Mouse (Mus musculus) limb, embryonic 11.5 days (tissue): ENCODE results near the gene Rps6kb2. TPM values are rescaled to one million over a fixed set of nuclear protein-coding genes. Genes with fewer than 3 reads are reported as not detected.

Experiments used
- ATAC-seq: fragments of 200-750 bp; cut with Nextera tagmentation; 2 replicates; pipeline ENCODE4 v1.8.0; 2017; ENCODE audit warnings: low read depth; ENCODE audit not compliant: insufficient number of reproducible peaks, low FRiP score, low TSS enrichment
- DNase-seq: peaks from one replicate; pipeline ENCODE4 v3.0.0-alpha.2; 2015; ENCODE audit warnings: low spot score
- H3K27ac ChIP-seq: fragments of 300-500 bp; sonication (generic); replicated peaks from 2 replicates; pipeline ENCODE4 v1.5.1; 2014; ENCODE audit warnings: low read depth, mild to moderate bottlenecking, low read length
- H3K27me3 ChIP-seq: fragments of 300-500 bp; sonication (generic); 2 replicates; pipeline ENCODE4 v1.6.1; 2014; ENCODE audit warnings: mild to moderate bottlenecking, low read length, mixed read lengths; ENCODE audit not compliant: control insufficient read depth, insufficient read depth
- H3K36me3 ChIP-seq: fragments of 300-500 bp; sonication (generic); 2 replicates; pipeline ENCODE4 v1.6.1; 2014; ENCODE audit warnings: mild to moderate bottlenecking, low read length, moderate library complexity, mixed read lengths; ENCODE audit not compliant: control insufficient read depth, insufficient read depth
- H3K4me1 ChIP-seq: fragments of 300-500 bp; sonication (generic); 2 replicates; pipeline ENCODE4 v1.6.1; 2014; ENCODE audit warnings: low read length, mixed read lengths; ENCODE audit not compliant: control insufficient read depth, insufficient read depth
- H3K4me2 ChIP-seq: fragments of 300-500 bp; sonication (generic); 2 replicates; pipeline ENCODE4 v1.6.1; 2014; ENCODE audit warnings: low read depth, mild to moderate bottlenecking, moderate library complexity; ENCODE audit not compliant: severe bottlenecking
- H3K4me3 ChIP-seq: fragments of 300-500 bp; sonication (generic); 2 replicates; pipeline ENCODE4 v1.5.1; 2014; ENCODE audit warnings: low read depth, low read length
- H3K9ac ChIP-seq: fragments of 300-500 bp; sonication (generic); 2 replicates; pipeline ENCODE4 v1.6.1; 2014; ENCODE audit warnings: mild to moderate bottlenecking, low read length
- H3K9me3 ChIP-seq: fragments of 300-500 bp; sonication (generic); 2 replicates; pipeline ENCODE4 v1.6.1; 2016; ENCODE audit warnings: low read length; ENCODE audit not compliant: control insufficient read depth
- WGBS: fragments of 180-500 bp; shearing (Covaris S2); extraction: QIAGEN DNeasy Blood & Tissue Kit; methylation state at CpG from one replicate; pipeline ENCODE4 v1.1.7; 2014; 5-methylcytosine and 5-hydroxymethylcytosine counted together
- polyA plus RNA-seq: library from polyadenylated mRNA; unstranded; fragments of >200 nt; fragmentation: Nextera tagmentation; extraction: Ambion mirVana; gene quantifications from 2 replicates; pipeline ENCODE4 v1.2.1, GENCODE M21; 2014

Rps6kb2 gene
- polyA plus RNA-seq, 1 experiment from 2014 or later: 44.7 TPM

DNA sequence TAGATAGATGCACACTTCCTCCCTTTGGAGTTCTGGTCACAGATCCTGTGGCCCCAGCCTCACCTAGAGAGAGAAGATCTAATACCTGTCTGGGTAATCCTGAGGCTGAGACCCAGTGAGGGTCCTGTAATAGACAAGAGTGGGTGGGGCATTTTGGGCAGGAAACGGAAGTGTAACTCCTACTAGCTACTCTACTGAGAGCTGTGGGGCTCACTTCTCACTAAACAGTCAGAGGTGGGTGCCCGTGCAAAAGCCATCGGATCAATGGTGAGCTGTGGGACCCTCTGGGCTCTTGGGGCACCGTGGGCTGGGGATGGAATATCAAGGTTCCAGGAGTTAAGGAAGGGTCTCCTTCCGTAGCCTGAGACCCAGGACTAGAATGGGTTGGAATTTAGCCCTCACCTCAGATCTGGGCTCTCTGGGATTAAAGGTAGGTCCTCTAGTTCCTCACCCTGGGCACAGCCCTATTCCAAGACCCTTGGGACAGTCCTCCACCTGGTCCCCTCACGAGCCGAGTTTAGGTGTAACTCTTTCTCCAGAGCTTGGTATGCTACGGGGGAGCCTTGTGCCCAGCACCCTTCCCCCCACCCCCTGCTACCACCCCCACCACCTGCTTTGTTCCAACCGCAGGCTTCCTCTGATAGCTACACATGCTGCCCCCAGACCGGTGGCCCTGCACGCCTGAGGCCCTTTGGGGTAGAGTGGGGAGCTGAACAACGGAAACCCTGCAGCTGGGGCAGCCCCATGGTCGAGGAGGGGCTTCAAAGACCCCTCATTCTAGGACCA lies 8.5 kb downstream of the Rps6kb2 start:
- H3K4me3 ChIP-seq: no peak overlapping the region
- ATAC-seq (no peak), DNase-seq (no peak)
- H3K4me2 ChIP-seq: no peak overlapping the region
- H3K9ac ChIP-seq: no peak overlapping the region
- peaks cover 26% of the 10 kb centered on the region for H3K36me3 ChIP-seq
- no peak overlapping the region for H3K27ac ChIP-seq
- no peaks in the 10 kb centered on the region for H3K27me3 ChIP-seq
- WGBS: 80% methylated on average over 13 of the region's 13 CpGs
- no peaks in the 10 kb centered on the region for H3K9me3 ChIP-seq
- no peaks in the 10 kb centered on the region for H3K4me1 ChIP-seq

GRCm38 (mm10) chr19:4153232-4153654 lies 9.9 kb downstream of the Rps6kb2 start, which contains the start of gene Ptprcap:
TSS of gene Ptprcap (plus strand) at chr19:4153604.
- Histone ChIP-seq H3K27ac (no peak within 1 kb of the TSS), H3K9me3 (no peaks in the 10 kb centered on the region), H3K36me3 (peaks cover 23% of the 10 kb centered on the region), H3K4me3 (no peak within 1 kb of the TSS), H3K9ac (no peak within 1 kb of the TSS), H3K4me1 (peaks cover 8% of the 10 kb centered on the region), H3K27me3 (no peaks in the 10 kb centered on the region), H3K4me2 (no peak within 1 kb of the TSS)
- ATAC-seq (no peak), DNase-seq (no peak)
- WGBS: 76% methylated on average over 11 of the region's 11 CpGs

- H3K4me2 ChIP-seq: no peak overlapping the region
- H3K27ac ChIP-seq: no peak overlapping the region
- H3K9ac ChIP-seq: no peak overlapping the region
- no peaks in the 10 kb centered on the region for H3K9me3 ChIP-seq
- H3K4me3 ChIP-seq: no peak overlapping the region
- no peak for DNase-seq
- H3K27me3 ChIP-seq: no peaks in the 10 kb centered on the region
- 85% methylated on average over 8 of the region's 8 CpGs for WGBS
- H3K36me3 ChIP-seq: peaks cover 21% of the 10 kb centered on the region
- H3K4me1 ChIP-seq: peaks cover 14% of the 10 kb centered on the region
- no peak for ATAC-seq
These were observed 10.5 kb downstream of the Rps6kb2 start for GRCm38 (mm10) chr19:4152445-4153231.

DNA sequence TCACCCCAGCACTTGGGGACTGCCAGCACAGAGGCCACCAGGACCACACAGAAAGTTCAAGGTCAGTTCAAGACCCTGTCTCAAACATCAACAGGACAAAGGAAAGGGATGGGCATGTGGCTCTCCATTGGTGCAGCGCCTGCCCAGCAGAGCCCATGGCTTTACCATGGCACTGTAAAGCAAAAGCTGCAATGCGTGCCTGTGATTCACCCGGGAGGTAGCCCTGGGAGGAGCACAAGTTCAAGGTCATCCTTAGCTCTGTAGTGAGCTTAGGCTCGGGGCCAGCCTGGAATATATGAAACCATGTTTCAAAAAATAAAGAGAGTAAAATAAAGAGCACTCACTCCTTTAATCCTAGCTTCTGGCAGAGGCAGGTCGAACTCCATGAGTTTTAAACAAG lies 11.3 kb downstream of the Rps6kb2 start:
- no peak for ATAC-seq
- Histone ChIP-seq H3K27ac (no peak overlapping the region), H3K36me3 (peaks cover 17% of the 10 kb centered on the region), H3K9ac (no peak overlapping the region), H3K4me1 (peaks cover 15% of the 10 kb centered on the region), H3K4me2 (no peak overlapping the region), H3K27me3 (no peaks in the 10 kb centered on the region), H3K4me3 (no peak overlapping the region), H3K9me3 (no peaks in the 10 kb centered on the region)
- WGBS: 91% methylated on average over 5 of the region's 5 CpGs
- no peak for DNase-seq

DNA sequence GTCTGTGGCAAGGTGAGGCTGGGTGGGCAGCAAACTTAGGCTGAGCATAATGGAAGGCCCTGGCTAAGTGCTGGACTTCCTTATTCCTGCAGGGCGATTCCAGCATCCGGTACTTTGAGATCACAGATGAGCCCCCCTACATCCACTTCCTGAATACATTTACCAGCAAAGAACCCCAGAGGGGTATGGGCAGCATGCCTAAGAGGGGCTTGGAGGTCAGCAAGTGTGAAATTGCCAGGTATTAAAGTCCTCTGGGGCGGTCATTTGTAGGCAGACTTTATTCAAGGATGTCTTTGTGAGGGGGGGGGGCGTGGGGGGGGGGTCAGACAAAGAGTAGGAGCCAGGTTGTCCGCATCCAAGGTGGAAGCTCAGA lies 11.7 kb downstream of the Rps6kb2 start:
- Histone ChIP-seq H3K4me1 (peaks cover 15% of the 10 kb centered on the region), H3K36me3 (peaks cover 17% of the 10 kb centered on the region), H3K9me3 (no peaks in the 10 kb centered on the region), H3K4me3 (no peak overlapping the region), H3K27me3 (no peaks in the 10 kb centered on the region), H3K9ac (no peak overlapping the region), H3K27ac (no peak overlapping the region), H3K4me2 (no peak overlapping the region)
- DNase-seq: no peak
- 72% methylated on average over 5 of the region's 5 CpGs for WGBS
- ATAC-seq: no peak

DNA sequence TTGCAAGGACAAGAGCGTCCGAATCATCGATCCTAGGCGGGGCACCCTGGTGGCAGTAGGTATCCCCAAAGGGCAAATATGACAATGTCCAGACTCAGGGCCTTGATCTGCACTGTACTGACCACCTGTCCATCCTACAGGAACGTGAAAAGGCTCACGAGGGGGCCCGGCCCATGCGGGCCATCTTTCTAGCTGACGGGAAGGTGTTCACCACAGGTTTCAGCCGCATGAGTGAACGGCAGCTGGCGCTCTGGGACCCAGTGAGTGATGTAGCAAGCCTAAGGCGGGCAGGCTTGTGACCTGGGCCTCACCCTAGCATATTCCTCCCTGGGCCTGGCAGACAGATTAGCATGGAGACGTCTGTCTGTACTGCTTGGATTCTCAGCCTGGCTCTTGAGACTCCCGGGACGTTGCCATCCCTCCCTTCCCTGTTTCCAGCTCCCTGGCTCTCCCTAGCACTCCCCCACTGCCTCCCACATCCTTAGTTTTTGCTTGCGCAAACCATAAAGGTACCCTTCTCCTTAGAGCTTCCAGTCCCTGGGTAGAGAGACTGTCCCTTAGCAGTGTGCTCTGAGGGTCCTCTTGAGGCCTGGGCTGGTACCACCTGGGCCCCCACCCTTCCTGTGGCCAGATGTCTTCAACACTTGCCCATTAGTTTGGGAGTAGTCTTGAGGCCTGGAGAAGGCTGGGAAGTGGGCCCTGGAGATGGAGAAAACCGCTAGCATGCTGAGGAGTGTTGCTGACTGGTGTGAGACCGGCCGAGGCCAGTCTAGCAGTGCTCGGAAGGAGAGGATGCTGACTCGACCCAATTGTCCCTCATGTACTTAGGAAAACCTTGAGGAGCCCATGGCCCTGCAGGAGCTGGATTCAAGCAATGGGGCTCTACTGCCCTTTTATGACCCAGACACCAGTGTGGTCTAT lies 12.3 kb downstream of the Rps6kb2 start:
- 91% methylated on average over 22 of the region's 22 CpGs for WGBS

DNA sequence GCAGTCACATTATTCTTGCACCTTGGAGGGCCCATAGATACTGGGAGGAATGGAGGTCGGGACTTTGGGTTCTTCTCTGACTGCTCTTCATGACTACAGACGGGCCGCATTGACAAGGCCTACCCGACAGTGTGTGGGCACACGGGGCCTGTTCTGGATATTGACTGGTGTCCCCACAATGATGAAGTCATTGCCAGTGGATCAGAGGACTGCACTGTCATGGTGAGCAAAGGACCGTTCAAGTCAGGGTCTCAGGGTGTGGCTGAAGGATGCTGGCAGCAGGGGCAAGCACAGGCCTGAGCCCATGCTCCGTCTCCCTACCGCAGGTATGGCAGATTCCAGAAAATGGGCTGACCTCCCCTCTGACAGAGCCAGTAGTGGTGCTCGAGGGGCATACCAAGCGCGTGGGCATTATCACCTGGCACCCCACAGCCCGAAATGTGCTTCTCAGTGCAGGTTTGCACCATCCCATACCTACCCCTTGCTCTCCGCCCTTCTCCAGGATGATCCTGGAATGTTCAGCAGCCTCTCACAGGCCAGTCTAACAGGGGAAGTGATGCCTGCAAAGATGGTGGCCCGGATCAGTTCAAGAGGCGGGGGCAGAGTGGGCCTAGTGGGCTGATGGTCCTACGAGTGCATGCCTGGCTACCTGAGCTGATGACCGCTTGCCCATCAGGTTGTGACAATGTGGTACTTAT lies 13.2 kb downstream of the Rps6kb2 start:
- Histone ChIP-seq H3K4me3 (no peak overlapping the region), H3K9me3 (no peaks in the 10 kb centered on the region), H3K4me2 (no peak overlapping the region), H3K27ac (no peak overlapping the region), H3K36me3 (peaks cover 11% of the 10 kb centered on the region), H3K27me3 (no peaks in the 10 kb centered on the region), H3K9ac (no peak overlapping the region), H3K4me1 (peaks cover 15% of the 10 kb centered on the region)
- no peak for DNase-seq
- no peak for ATAC-seq
- WGBS: 96% methylated on average over 17 of the region's 17 CpGs

More for the DNA sequence above, 12.3 kb downstream of the Rps6kb2 start:
- Histone ChIP-seq H3K9me3 (no peaks in the 10 kb centered on the region), H3K4me1 (peaks cover 15% of the 10 kb centered on the region), H3K27ac (no peak overlapping the region), H3K27me3 (no peaks in the 10 kb centered on the region), H3K36me3 (peaks cover 11% of the 10 kb centered on the region), H3K4me2 (no peak overlapping the region), H3K9ac (no peak overlapping the region), H3K4me3 (no peak overlapping the region)
- ATAC-seq (no peak), DNase-seq (no peak)
